Mouse (Mus musculus) gastrocnemius, postnatal 14 days (tissue): ENCODE measurements around the gene Ttll13. TPM values are rescaled to one million over a fixed set of nuclear protein-coding genes. Genes with fewer than 3 reads are reported as not detected.

Experiments used
- DNase-seq: peaks from one replicate; pipeline ENCODE4 v3.0.0; 2021; ENCODE audit warnings: mixed read lengths
- intact Hi-C: fragments of 180-260 bp; cut with DNase I; formaldehyde crosslinking; loops from one replicate; pipeline ENCODE4 v1.15.1; 2025; ENCODE audit warnings: low total_unique reads
- long read RNA-seq, 2 experiments: library from polyadenylated mRNA; stranded (forward); transcript quantifications; one replicate each; pipeline ENCODE4 v2.0.0; 2021
- total RNA-seq, 2 experiments: library from RNA; stranded (reverse); gene quantifications; 2 replicates each; pipeline ENCODE4 v1.2.3; 2021

The Ttll13 gene
- total RNA-seq = under 1 TPM; 0.20 to 0.33 TPM
- long read RNA-seq, experiment 1 = 0 reads
- long read RNA-seq, experiment 2 = 0 reads

GRCm38 (mm10) chr7:80246148-80246721 is at the start of gene Ttll13:
Gene Ttll13, plus strand, starts transcription at chr7:80246376.
- peak; percentile 95 for DNase-seq
- intact Hi-C loops = no loop called here

GRCm38 (mm10) chr7:80197371-80197770 is 48.8 kb upstream of the Ttll13 start:
- no peak for DNase-seq
- intact Hi-C loops = no loop called here

- intact Hi-C loops = no loop called here
- peak; percentile 79 for DNase-seq
Measured at GRCm38 (mm10) chr7:80197941-80198778, 48.0 kb upstream of the Ttll13 start.

GRCm38 (mm10) chr7:80198863-80199262 is 47.3 kb upstream of the Ttll13 start:
- no peak for DNase-seq
- intact Hi-C loops = no loop called here

GRCm38 (mm10) chr7:80199286-80199685 is 46.9 kb upstream of the Ttll13 start:
- no peak for DNase-seq
- intact Hi-C loops = no loop called here

- intact Hi-C loops = no loop called here
- no peak for DNase-seq
Measured at GRCm38 (mm10) chr7:80199851-80200587, 46.2 kb upstream of the Ttll13 start.

- intact Hi-C loops = no loop called here
- no peak for DNase-seq
Measured at GRCm38 (mm10) chr7:80200588-80200945, 45.6 kb upstream of the Ttll13 start.

GRCm38 (mm10) chr7:80200963-80201539 is 45.1 kb upstream of the Ttll13 start:
- intact Hi-C loops = no loop called here
- DNase-seq = no peak

- DNase-seq = no peak
- intact Hi-C loops = no loop called here
Measured at GRCm38 (mm10) chr7:80201888-80202540, 44.2 kb upstream of the Ttll13 start.

- DNase-seq = no peak
- intact Hi-C loops = no loop called here
Measured at GRCm38 (mm10) chr7:80202961-80203360, 43.2 kb upstream of the Ttll13 start.

- intact Hi-C loops = no loop called here
- no peak for DNase-seq
Measured at GRCm38 (mm10) chr7:80203638-80204096, 42.5 kb upstream of the Ttll13 start.

GRCm38 (mm10) chr7:80204362-80204761 is 41.8 kb upstream of the Ttll13 start:
- intact Hi-C loops = no loop called here
- no peak for DNase-seq

- no peak for DNase-seq
- intact Hi-C loops = no loop called here
Measured at GRCm38 (mm10) chr7:80204961-80205360, 41.2 kb upstream of the Ttll13 start.

- intact Hi-C loops = no loop called here
- DNase-seq = no peak
Measured at GRCm38 (mm10) chr7:80205705-80206589, 40.2 kb upstream of the Ttll13 start.

- intact Hi-C loops = no loop called here
- no peak for DNase-seq
Measured at GRCm38 (mm10) chr7:80207314-80207731, 38.9 kb upstream of the Ttll13 start.

- intact Hi-C loops = no loop called here
Measured at GRCm38 (mm10) chr7:80208026-80208642, 38.0 kb upstream of the Ttll13 start.

GRCm38 (mm10) chr7:80208738-80209430 is 37.3 kb upstream of the Ttll13 start:
- intact Hi-C loops = no loop called here
- no peak for DNase-seq

More at GRCm38 (mm10) chr7:80208026-80208642, 38.0 kb upstream of the Ttll13 start:
- DNase-seq = no peak
